Mouse (Mus musculus): ENCODE measurements at regions not wholly inside any gene's neighbourhood (a gene's known extent, or its start where the extent isn't known, plus 50 kb on each side); places are given as distances from the start of the nearest gene placed in this dataset.

DNA sequence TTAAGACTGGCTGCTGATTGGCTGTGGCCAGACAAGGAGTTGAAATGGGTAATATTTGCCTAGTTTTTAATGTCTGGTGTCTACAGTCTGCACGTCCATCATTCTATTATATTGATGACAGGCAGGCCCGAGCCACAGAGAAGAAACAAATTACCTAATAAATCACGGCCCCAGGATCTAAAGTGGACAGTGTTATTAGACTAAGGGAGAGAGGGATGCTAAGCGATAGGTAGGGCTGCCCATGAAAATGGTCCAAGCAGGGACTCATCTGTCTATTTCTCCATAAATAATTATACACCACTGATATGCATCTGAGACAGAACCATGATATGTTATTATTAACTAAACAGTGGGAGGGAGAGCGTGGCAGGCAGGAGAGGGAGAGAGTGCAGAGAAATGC is 114.1 kb upstream of the Tle3 start:
- Histone ChIP-seq H3K27me3 (ENCODE audit: insufficient read depth, low read length) (no peaks in the 10 kb centered on the region), H3K4me3 (ENCODE audit: low read depth, low read length) (no peak overlapping the region), H3K4me2 (ENCODE audit: low read depth, low read length, poor library complexity, severe bottlenecking) (no peak overlapping the region), H3K4me1 (ENCODE audit: insufficient read depth, low read length) (peaks cover 8% of the 10 kb centered on the region; the same call in 1 of the 2 replicates), H3K9ac (replicated peaks; ENCODE audit: low read length, poor library complexity, severe bottlenecking) (no peak overlapping the region), H3K36me3 (ENCODE audit: insufficient read depth, low read length) (no peaks in the 10 kb centered on the region), H3K27ac (ENCODE audit: low read depth, low read length) (no peak overlapping the region), H3K9me3 (ENCODE audit: low read length) (no peaks in the 10 kb centered on the region)
- TF ChIP-seq CTCF (IDR thresholded peaks at IDR 0.05) = no peak
- DNase-seq (ENCODE audit: low spot score) = no peak
- no peak for ATAC-seq (ENCODE audit: low FRiP score)
- WGBS = 75% methylated on average over 5 of the region's 5 CpGs

DNA sequence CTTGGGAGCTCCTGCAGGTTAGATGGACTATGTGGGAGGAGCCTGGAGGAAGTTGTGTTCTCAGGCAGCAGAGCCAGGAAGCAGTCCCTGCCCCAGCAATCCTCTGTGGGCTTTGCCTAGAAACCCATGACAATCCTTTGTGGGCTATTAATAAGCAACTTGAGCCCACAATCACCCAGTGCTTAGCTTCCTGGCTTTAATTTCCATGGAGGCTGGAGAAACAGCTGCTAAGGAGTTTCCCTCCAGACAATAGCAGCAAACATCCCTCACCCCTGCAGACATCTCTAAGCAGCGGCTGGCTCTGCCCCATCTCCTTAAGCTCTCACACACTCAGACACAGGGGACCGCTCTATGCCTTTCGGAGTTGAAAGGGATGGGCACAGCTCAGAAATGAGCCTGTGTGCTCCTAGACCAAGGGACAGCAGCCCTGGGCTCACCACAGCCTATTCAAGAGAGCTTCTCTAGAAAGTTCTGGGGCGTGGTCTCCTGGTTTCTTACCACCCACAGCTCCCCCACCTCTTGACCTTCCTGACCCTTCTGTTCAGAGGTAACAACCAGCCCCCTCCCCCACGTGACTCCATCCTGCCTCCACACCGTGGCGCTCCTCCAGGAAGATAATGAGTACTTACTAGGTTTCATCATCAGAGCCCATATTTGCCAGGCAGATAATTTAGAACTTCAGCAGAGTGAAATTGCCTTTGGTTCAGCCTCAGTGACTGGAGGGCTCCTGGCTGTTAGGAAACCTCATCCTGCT is 112.6 kb upstream of the Tle3 start:
- ATAC-seq (ENCODE audit: low FRiP score) = no peak
- peaks cover 8% of the 10 kb centered on the region; the same call in 1 of the 2 replicates for H3K4me1 ChIP-seq (ENCODE audit: insufficient read depth, low read length)
- 0 out of 2 replicates have a peak, but pooled peaks have one; percentile 18 for TF ChIP-seq CTCF (IDR thresholded peaks at IDR 0.05)

DNA sequence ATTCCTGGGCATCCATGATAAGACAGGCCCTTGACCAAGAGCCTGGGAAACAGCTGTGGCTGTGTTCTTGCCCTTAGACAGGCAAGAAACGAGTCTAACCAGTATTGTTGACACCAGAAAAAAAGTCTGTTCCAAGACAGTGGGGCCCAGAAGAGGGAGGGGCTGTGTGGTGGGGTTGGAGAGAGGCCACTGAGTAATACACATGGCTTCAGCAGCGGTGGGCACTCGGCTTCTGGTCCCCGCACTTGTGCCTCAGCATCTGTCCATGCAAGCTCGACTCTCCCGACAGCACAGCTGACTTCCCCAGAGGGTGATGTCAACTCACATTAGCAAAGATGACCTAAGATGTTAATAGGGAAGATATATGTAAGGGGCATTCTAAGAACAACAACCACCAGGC is 110.9 kb upstream of the Tle3 start:
- Histone ChIP-seq H3K27ac (ENCODE audit: low read depth, low read length) (no peak overlapping the region), H3K36me3 (ENCODE audit: insufficient read depth, low read length) (no peaks in the 10 kb centered on the region), H3K9ac (replicated peaks; ENCODE audit: low read length, poor library complexity, severe bottlenecking) (no peak overlapping the region), H3K27me3 (ENCODE audit: insufficient read depth, low read length) (0 out of 2 replicates have a peak, but pooled peaks cover 3% of the 10 kb centered on the region), H3K4me2 (ENCODE audit: low read depth, low read length, poor library complexity, severe bottlenecking) (no peak overlapping the region), H3K9me3 (ENCODE audit: low read length) (peaks cover 3% of the 10 kb centered on the region; the same call in 1 of the 2 replicates), H3K4me1 (ENCODE audit: insufficient read depth, low read length) (peaks cover 8% of the 10 kb centered on the region; the same call in 1 of the 2 replicates), H3K4me3 (ENCODE audit: low read depth, low read length) (no peak overlapping the region)
- TF ChIP-seq CTCF (IDR thresholded peaks at IDR 0.05) = no peak
- ATAC-seq (ENCODE audit: low FRiP score) (no peak), DNase-seq (ENCODE audit: low spot score) (no peak)
- 49% methylated on average over 6 of the region's 6 CpGs for WGBS

More for the DNA sequence above, 112.6 kb upstream of the Tle3 start:
- Histone ChIP-seq H3K27me3 (ENCODE audit: insufficient read depth, low read length) (0 out of 2 replicates have a peak, but pooled peaks cover 3% of the 10 kb centered on the region), H3K4me3 (ENCODE audit: low read depth, low read length) (no peak overlapping the region), H3K36me3 (ENCODE audit: insufficient read depth, low read length) (no peaks in the 10 kb centered on the region), H3K27ac (ENCODE audit: low read depth, low read length) (no peak overlapping the region), H3K9me3 (ENCODE audit: low read length) (no peaks in the 10 kb centered on the region; the same call in 1 of the 2 replicates), H3K9ac (replicated peaks; ENCODE audit: low read length, poor library complexity, severe bottlenecking) (no peak overlapping the region), H3K4me2 (ENCODE audit: low read depth, low read length, poor library complexity, severe bottlenecking) (no peak overlapping the region)
- WGBS = 7% methylated on average over 7 of the region's 7 CpGs
- peak; percentile 45 for DNase-seq (ENCODE audit: low spot score)

DNA sequence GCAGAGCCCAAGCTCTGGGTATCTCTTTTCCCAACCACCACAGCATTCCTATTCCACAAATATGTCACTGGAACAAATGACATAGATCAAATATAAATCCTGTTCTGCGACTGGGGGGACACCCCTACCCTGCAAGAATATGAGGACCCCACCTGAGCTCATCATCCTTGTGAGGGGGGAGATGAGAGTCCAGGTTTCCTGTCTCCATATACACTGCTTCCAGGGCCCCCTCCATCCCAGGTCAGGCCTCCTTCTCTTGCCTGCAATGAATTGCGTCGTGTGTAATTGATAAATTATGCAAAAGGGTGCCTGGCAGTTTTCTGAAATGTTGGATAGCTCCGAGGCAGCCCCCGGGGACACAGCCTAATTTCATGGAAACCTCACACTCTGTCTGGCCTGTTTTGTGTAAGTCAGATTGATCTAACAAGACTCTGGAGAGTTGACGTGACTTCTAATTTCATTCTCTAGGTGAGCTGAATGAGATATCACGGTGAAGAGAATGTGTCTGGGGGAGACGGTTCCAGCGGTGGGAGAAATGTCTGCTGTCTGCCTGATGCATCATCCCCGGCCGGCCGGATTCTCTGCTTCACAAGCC is 110.3 kb upstream of the Tle3 start:
- 0 out of 2 replicates have a peak, but pooled peaks cover 3% of the 10 kb centered on the region for H3K27me3 ChIP-seq (ENCODE audit: insufficient read depth, low read length)
- H3K27ac ChIP-seq (ENCODE audit: low read depth, low read length) = 0 out of 2 replicates have a peak overlapping the region, but pooled peaks have one; percentile 12
- H3K36me3 ChIP-seq (ENCODE audit: insufficient read depth, low read length) = no peaks in the 10 kb centered on the region
- no peak overlapping the region for H3K4me3 ChIP-seq (ENCODE audit: low read depth, low read length)
- H3K9me3 ChIP-seq (ENCODE audit: low read length) = peaks cover 3% of the 10 kb centered on the region; the same call in 1 of the 2 replicates
- DNase-seq (ENCODE audit: low spot score) (peak; percentile 54), ATAC-seq (ENCODE audit: low FRiP score) (peak; percentile 34; the same call in 1 of the 2 replicates)
- H3K9ac ChIP-seq (replicated peaks; ENCODE audit: low read length, poor library complexity, severe bottlenecking) = no peak overlapping the region
- H3K4me1 ChIP-seq (ENCODE audit: insufficient read depth, low read length) = peaks cover 8% of the 10 kb centered on the region; the same call in 1 of the 2 replicates
- WGBS = 13% methylated on average over 12 of the region's 12 CpGs
- no peak overlapping the region for H3K4me2 ChIP-seq (ENCODE audit: low read depth, low read length, poor library complexity, severe bottlenecking)
- TF ChIP-seq CTCF (IDR thresholded peaks at IDR 0.05) = no peak

DNA sequence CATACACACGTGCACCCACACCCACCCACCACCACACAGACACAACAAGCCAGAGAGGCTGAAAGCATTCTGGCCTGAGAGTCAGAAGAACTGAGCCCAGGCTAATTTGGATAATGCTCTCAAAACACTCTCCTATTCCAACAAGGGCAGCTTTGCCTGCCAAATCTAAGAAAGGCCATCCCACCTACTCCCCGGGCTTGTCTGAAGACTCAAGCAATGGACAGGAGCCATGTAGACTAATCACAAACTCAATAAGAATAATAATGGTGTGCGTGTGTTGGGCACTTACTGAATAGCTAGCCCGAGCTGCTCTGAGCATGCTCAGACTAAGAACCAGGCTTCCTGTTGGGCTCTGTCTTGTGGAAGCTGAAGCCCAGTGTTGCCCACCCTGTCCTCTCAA is 108.8 kb upstream of the Tle3 start:
- H3K27me3 ChIP-seq (ENCODE audit: insufficient read depth, low read length) = 0 out of 2 replicates have a peak, but pooled peaks cover 3% of the 10 kb centered on the region
- H3K9ac ChIP-seq (replicated peaks; ENCODE audit: low read length, poor library complexity, severe bottlenecking) = no peak overlapping the region
- ATAC-seq (ENCODE audit: low FRiP score) = no peak
- no peak for TF ChIP-seq CTCF (IDR thresholded peaks at IDR 0.05)
- H3K4me3 ChIP-seq (ENCODE audit: low read depth, low read length) = no peak overlapping the region
- WGBS = 73% methylated on average over 4 of the region's 4 CpGs
- no peak for DNase-seq (ENCODE audit: low spot score)
- H3K4me2 ChIP-seq (ENCODE audit: low read depth, low read length, poor library complexity, severe bottlenecking) = no peak overlapping the region
- H3K4me1 ChIP-seq (ENCODE audit: insufficient read depth, low read length) = peaks cover 8% of the 10 kb centered on the region; the same call in 1 of the 2 replicates
- no peaks in the 10 kb centered on the region for H3K36me3 ChIP-seq (ENCODE audit: insufficient read depth, low read length)
- H3K9me3 ChIP-seq (ENCODE audit: low read length) = peaks cover 3% of the 10 kb centered on the region; the same call in 1 of the 2 replicates
- H3K27ac ChIP-seq (ENCODE audit: low read depth, low read length) = no peak overlapping the region

DNA sequence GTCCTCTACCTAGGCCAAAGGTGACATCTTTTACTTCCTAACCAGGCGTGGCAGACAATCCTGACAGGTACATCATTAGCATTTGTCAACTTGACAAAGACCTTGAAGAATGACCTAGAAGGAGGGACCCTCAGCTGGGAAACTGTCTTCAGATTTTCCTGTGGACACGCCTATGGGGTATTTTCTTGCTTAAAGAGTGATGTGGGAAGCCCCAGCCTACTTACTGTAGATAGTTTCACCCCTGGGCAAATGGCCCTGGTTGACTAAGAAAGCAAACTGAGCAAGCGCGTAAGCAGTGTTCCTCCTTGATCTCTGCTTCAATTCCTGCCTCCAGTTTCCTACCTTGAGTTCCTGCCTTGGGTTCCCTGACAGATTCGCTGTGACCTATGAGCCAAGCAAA is 106.7 kb upstream of the Tle3 start:
- 90% methylated on average over 5 of the region's 5 CpGs for WGBS

More for the DNA sequence above, 106.7 kb upstream of the Tle3 start:
- H3K27ac ChIP-seq (ENCODE audit: low read depth, low read length) = no peak overlapping the region
- peaks cover 3% of the 10 kb centered on the region; the same call in 1 of the 2 replicates for H3K9me3 ChIP-seq (ENCODE audit: low read length)
- no peak for TF ChIP-seq CTCF (IDR thresholded peaks at IDR 0.05)
- H3K4me1 ChIP-seq (ENCODE audit: insufficient read depth, low read length) = peaks cover 8% of the 10 kb centered on the region; the same call in 1 of the 2 replicates
- H3K4me2 ChIP-seq (ENCODE audit: low read depth, low read length, poor library complexity, severe bottlenecking) = no peak overlapping the region
- no peak overlapping the region for H3K9ac ChIP-seq (replicated peaks; ENCODE audit: low read length, poor library complexity, severe bottlenecking)
- 0 out of 2 replicates have a peak, but pooled peaks cover 3% of the 10 kb centered on the region for H3K27me3 ChIP-seq (ENCODE audit: insufficient read depth, low read length)
- DNase-seq (ENCODE audit: low spot score) = no peak
- ATAC-seq (ENCODE audit: low FRiP score) = no peak
- no peaks in the 10 kb centered on the region for H3K36me3 ChIP-seq (ENCODE audit: insufficient read depth, low read length)
- no peak overlapping the region for H3K4me3 ChIP-seq (ENCODE audit: low read depth, low read length)
